Mouse (Mus musculus) left cerebral cortex, adult 2 months (tissue): ENCODE results near the gene Ero1l. TPM values are rescaled to one million over a fixed set of nuclear protein-coding genes. Genes with fewer than 3 reads are reported as not detected.

Experiments
- DNase-seq, 2 experiments: peaks; one replicate each; pipeline ENCODE4 v3.0.0; 2021 to 2022; ENCODE audit warnings: low spot score in 2 of 2, mixed read lengths in 1 of 2; ENCODE audit errors: extremely low spot score in 1 of 2
- H3K27ac ChIP-seq: fragments of 200-600 bp; 2 replicates; pipeline ENCODE4 v1.8.1; 2022
- H3K4me3 ChIP-seq: fragments of 200-600 bp; 2 replicates; pipeline ENCODE4 v1.8.1; 2022
- CTCF ChIP-seq: fragments of 200-600 bp; IDR thresholded peaks from 2 replicates; pipeline ENCODE4 v1.8.1; 2022; ENCODE audit warnings: antibody characterized with exemption, mild to moderate bottlenecking, moderate library complexity
- intact Hi-C: fragments of 180-260 bp; cut with DNase I; formaldehyde crosslinking; loops from one replicate; pipeline ENCODE4 v1.15.1; 2025
- total RNA-seq, 2 experiments: library from RNA; stranded (reverse); gene quantifications; 2 replicates each; pipeline ENCODE4 v1.2.3; 2021

Gene Ero1l
- total RNA-seq, 2 experiments from 2014 or later = 43.8 to 49.4 TPM

GRCm38 (mm10) chr14:45322450-45322849 lies 3.9 kb upstream of the Ero1l start:
- H3K27ac ChIP-seq = no peak overlapping the region
- no peak for DNase-seq
- intact Hi-C loops = no loop called here
- no peak overlapping the region for H3K4me3 ChIP-seq
- TF ChIP-seq CTCF = no peak

DNA sequence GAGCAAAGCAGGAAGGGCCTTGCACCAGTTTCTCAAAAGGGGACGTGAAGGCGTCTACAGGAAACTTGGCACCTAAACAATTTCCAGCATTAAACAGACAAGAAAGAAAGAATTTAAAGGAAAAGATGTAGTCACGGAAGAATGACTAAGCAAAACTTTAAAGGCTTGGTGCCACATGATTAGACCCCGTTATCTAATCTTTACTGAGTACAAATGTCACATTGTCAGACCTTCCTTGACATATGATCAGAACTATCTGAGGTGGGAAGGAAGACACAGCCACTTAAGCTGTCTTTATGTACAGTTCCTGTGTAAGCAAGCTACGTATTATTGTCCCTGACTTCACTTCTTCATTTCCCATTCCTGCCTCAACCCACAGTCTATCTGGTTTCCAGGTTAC lies 3.1 kb upstream of the Ero1l start:
- intact Hi-C loops = no loop called here
- H3K27ac ChIP-seq = peak overlapping the region; percentile 7; the same call in 1 of the 2 replicates
- DNase-seq = no peak
- no peak for TF ChIP-seq CTCF
- H3K4me3 ChIP-seq = no peak overlapping the region

DNA sequence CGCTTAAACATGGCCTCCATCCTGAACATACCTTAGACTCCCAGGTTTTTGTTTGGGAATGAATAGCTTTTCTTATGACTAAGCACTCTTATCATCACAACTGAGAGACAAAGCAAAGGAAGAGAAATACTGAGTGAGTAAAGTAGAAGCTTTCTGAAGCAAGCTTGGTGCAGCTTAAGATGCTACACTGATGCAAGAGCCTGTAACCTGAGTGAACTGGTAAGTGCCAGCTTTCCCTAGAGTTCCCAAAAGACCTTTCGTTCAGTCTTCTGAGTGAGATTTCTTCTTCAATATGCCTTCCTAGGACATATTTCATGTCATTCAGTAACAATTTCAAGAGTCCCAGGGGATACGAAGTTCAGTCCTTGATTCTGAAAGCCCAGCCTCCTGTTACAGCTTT lies 2.5 kb upstream of the Ero1l start:
- intact Hi-C loops = no loop called here
- TF ChIP-seq CTCF = no peak
- no peak for DNase-seq

GRCm38 (mm10) chr14:45320111-45320510 lies 1.5 kb upstream of the Ero1l start:
- intact Hi-C loops = no loop called here
- H3K27ac ChIP-seq = no peak overlapping the region
- TF ChIP-seq CTCF = no peak
- DNase-seq = no peak
- H3K4me3 ChIP-seq = no peak overlapping the region

More for the DNA sequence above, 2.5 kb upstream of the Ero1l start:
- peak overlapping the region; percentile 7; the same call in 1 of the 2 replicates for H3K27ac ChIP-seq
- no peak overlapping the region for H3K4me3 ChIP-seq

DNA sequence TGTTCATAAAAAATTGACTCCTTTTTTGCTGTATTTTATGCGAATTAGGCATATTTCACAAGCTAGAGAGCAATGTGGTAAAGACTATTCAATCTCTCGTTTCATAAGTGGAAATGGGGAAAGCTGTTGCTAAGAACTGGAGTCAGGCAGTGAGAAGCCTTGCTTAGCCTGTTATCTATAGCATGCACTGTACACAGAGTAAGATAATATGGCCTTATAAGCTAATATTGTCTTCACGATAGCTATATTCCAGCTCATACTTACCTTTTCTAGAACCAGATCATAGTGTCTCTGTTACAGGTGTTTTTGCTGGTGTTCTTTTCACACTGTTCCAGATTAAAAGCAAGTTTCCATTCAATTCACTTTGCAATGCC lies 653 bp upstream of the Ero1l start:
- no peak for TF ChIP-seq CTCF
- Histone ChIP-seq H3K27ac (peak overlapping the region; percentile 98), H3K4me3 (peak overlapping the region; percentile 97)
- DNase-seq = no peak
- intact Hi-C loops = loop anchor here (5.0 kb wide), 2 partner anchors 102 to 453 kb away; partner anchors contain the start of gene Gpr137c

DNA sequence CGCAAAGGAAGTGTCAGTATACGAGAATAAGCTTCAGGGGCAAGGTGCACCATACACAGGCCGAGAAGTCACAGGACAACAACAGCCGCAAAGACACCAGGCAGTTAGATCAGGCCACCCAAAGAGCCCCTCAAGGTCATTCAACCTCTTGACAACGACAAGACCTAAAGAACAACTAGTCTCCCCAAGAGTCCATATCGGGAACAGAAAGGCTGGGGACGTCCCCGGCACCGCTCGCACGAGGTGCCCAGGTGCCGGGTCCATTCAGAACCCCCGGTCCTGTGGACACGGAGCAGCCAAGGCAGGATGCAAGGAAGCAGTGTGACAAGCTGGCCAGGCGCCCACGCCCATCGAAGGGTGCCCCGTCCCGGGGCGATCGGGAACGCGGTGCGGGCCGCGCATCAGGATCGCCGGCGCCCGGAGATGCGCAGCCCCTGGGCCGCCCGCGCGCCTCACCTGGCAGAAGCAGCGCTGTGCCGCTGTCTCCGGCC lies 605 bp downstream of the Ero1l start:
- peak in 1 of 2 experiments; percentile 23 for DNase-seq

DNA sequence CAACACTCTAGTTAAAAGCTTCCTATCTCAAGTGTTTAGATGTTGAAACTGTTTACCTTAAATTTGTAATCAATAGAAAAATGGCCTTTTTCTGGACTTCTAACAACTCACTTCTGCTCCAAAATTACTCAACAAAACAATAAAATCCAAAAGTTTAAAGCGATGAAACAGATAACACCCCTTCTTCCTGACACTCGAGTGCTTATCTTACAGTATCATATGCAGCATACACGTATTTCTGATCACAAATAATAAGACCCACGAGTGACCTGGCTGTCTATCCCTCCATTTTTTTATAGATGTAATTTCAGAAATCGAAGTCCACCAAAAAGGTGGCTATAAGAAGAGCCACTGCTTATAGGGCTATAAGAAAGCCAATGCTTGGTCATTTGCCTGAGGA lies 1.6 kb downstream of the Ero1l start:
- no peak for DNase-seq
- peak overlapping the region; percentile 97 for H3K4me3 ChIP-seq
- intact Hi-C loops = loop anchor here (5.0 kb wide), 2 partner anchors 100 to 455 kb away; partner anchors contain the start of gene Gpr137c
- no peak for TF ChIP-seq CTCF
- no peak overlapping the region for H3K27ac ChIP-seq

More for the DNA sequence above, 605 bp downstream of the Ero1l start:
- Histone ChIP-seq H3K4me3 (peak overlapping the region; percentile 97), H3K27ac (peak overlapping the region; percentile 90)
- no peak for TF ChIP-seq CTCF
- intact Hi-C loops = loop anchor here (1.0 to 5.0 kb wide), 3 partner anchors 11 to 454 kb away; partner anchors contain the start of genes Gpr137c and Psmc6

- no peak for TF ChIP-seq CTCF
- Histone ChIP-seq H3K27ac (no peak overlapping the region), H3K4me3 (no peak overlapping the region)
- DNase-seq = no peak
- intact Hi-C loops = no loop called here
These were observed 8.5 kb downstream of the Ero1l start for GRCm38 (mm10) chr14:45310101-45310500.

GRCm38 (mm10) chr14:45309646-45310045 lies 8.9 kb downstream of the Ero1l start:
- intact Hi-C loops = no loop called here
- DNase-seq = no peak
- Histone ChIP-seq H3K4me3 (no peak overlapping the region), H3K27ac (no peak overlapping the region)
- no peak for TF ChIP-seq CTCF

GRCm38 (mm10) chr14:45307630-45308328 lies 10.8 kb downstream of the Ero1l start:
- TF ChIP-seq CTCF = no peak
- Histone ChIP-seq H3K4me3 (no peak overlapping the region), H3K27ac (no peak overlapping the region)
- intact Hi-C loops = no loop called here
- no peak for DNase-seq

DNA sequence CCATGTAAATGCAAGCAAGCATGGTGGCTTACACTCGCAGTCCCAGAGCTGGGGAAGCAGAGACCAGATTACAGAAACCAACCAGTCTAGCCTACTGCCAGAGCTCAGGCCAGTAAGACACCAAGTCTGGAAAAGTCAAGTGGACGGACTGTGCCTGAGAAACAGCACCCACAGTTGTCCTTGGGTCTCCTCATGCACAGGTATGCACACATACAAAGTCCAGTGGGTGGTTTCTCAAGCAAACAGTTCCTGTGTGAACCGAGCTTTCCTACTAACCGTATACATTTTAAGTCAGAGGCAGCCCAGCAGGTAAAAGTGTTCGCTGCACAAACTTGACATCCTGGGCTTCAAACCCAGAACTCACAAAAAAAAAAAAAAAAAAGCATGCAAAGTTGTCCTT lies 12.7 kb downstream of the Ero1l start:
- no peak overlapping the region for H3K4me3 ChIP-seq
- no peak overlapping the region for H3K27ac ChIP-seq
- DNase-seq = no peak
- intact Hi-C loops = no loop called here
- no peak for TF ChIP-seq CTCF

GRCm38 (mm10) chr14:45304389-45304788 lies 14.2 kb downstream of the Ero1l start:
- Histone ChIP-seq H3K4me3 (no peak overlapping the region), H3K27ac (no peak overlapping the region)
- DNase-seq = no peak
- TF ChIP-seq CTCF = peak; percentile 24
- intact Hi-C loops = no loop called here

- no peak overlapping the region for H3K4me3 ChIP-seq
- no peak overlapping the region for H3K27ac ChIP-seq
- intact Hi-C loops = no loop called here
- no peak for TF ChIP-seq CTCF
- no peak for DNase-seq
These were observed 14.6 kb downstream of the Ero1l start for GRCm38 (mm10) chr14:45303939-45304338.
